Mouse (Mus musculus) cerebellum, adult 18-20 months (tissue): ENCODE measurements at regions not wholly inside any gene's neighbourhood (a gene's known extent, or its start where the extent isn't known, plus 50 kb on each side); places are given as distances from the start of the nearest gene placed in this dataset.

Experiments
- DNase-seq, 2 experiments: peaks; one replicate each; pipeline ENCODE4 v3.0.0; 2021

- DNase-seq: no peak
These were observed 278.5 kb upstream of the Sash1 start for GRCm38 (mm10) chr10:9164333-9164732.

DNA sequence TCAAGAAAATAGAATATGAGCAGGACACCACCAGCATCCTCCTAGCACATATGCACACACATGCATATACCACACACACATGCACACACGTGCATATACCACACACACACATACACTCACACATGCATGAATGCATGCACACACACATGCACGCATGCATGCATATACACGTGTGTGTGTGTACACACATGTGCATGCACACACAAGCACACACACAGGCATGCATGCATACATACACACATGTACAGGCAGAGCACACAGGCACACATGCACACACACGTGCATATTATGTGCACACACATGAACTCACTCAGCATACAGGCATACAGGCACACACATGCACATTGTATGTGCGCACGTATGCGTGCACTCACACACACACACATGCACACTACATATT, 275.7 kb upstream of the Sash1 start:
- no peak for DNase-seq

GRCm38 (mm10) chr10:9157299-9158215, 271.7 kb upstream of the Sash1 start:
- no peak for DNase-seq

- DNase-seq: no peak
These were observed 250.2 kb upstream of the Sash1 start for GRCm38 (mm10) chr10:9136099-9136498.

GRCm38 (mm10) chr10:9134293-9135021, 248.6 kb upstream of the Sash1 start:
- DNase-seq: no peak

DNA sequence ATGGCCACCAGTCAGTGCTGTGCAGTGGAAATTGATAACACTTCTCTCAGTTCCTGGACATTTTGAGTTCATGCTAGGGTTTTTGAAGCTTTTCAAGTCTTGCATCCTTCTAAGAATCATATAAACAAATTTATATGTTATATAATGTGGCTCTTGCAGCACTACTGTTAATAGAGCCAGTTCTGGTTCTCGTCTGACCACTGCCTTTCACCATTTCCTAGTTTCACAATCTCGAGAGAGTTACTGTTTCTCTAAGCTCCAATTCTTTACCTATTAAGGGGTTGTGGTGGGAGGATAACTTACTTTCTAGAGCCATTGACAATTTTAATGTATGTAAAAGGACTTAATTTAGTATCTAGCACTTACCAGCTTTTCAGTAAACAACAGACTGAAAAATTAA, 244.2 kb upstream of the Sash1 start:
- no peak for DNase-seq

DNA sequence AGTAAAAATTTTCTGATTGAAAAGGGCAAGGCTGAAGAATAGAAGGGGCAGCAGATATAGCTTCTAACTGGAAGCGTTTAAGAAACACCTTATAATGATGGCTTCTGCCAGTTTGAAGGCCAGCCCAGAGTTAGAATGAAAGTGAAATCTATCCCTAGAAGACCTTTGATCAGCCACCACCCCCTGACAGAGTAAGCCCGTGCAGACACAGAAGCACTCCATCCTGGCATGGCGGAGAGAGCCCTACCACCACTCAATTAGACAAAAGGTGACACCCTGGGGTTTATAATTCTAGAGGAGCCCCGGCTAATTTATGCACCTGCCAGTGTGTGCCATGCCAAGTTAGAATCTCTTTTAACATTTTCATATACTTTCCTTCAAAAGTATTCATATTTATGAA, 233.4 kb upstream of the Sash1 start:
- no peak for DNase-seq

- DNase-seq: peak in 1 of 2 experiments; percentile 5
These were observed 232.0 kb upstream of the Sash1 start for GRCm38 (mm10) chr10:9117648-9118551.

DNA sequence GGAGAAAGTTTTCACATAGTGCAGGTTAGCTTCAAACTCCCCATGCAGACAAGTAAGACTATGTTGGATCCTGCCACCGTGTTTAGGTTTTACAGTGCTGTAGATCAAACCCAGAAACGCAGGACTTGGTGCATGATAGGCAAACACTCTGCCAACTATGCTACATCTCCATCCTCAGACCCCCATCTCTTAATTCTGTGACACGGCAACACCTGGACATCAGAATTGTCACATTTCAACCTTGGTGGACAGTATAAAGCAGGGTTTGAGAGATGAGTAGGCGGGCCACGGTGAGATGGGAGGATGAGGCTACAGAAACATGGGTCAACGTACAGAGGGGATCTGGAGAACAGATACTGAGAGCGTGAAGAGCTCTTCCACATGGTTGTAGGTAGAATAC, 231.3 kb upstream of the Sash1 start:
- no peak for DNase-seq

GRCm38 (mm10) chr10:9113706-9114105, 227.8 kb upstream of the Sash1 start:
- no peak for DNase-seq

DNA sequence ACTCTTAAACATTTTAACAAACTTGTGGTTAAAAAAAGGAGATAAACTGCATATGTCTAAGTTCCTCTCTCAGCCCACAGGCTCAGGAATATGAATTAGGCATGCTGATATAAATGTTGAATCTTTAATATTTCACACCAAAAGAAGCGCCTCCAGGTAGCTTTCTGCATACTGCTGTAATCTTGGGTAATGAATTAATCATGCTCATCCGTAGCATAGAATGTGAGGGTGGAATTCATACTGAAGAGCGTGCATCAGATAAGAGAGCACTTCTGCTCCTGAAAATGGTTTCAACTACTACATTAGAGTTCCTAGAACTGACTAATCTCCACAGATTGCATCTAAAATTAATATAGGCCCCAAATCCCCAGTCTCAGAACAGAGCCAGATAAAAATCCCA, 225.2 kb upstream of the Sash1 start:
- DNase-seq: no peak

GRCm38 (mm10) chr10:9096207-9096606, 210.3 kb upstream of the Sash1 start:
- DNase-seq: no peak

GRCm38 (mm10) chr10:9095163-9095562, 209.3 kb upstream of the Sash1 start:
- DNase-seq: no peak

- DNase-seq: peak; percentile 36 to 39
These were observed 206.5 kb upstream of the Sash1 start for GRCm38 (mm10) chr10:9092237-9092885.

- no peak for DNase-seq
These were observed 205.1 kb upstream of the Sash1 start for GRCm38 (mm10) chr10:9090961-9091360.

- DNase-seq: no peak
These were observed 202.0 kb upstream of the Sash1 start for GRCm38 (mm10) chr10:9087871-9088270.

GRCm38 (mm10) chr10:9087171-9087570, 201.3 kb upstream of the Sash1 start:
- no peak for DNase-seq

DNA sequence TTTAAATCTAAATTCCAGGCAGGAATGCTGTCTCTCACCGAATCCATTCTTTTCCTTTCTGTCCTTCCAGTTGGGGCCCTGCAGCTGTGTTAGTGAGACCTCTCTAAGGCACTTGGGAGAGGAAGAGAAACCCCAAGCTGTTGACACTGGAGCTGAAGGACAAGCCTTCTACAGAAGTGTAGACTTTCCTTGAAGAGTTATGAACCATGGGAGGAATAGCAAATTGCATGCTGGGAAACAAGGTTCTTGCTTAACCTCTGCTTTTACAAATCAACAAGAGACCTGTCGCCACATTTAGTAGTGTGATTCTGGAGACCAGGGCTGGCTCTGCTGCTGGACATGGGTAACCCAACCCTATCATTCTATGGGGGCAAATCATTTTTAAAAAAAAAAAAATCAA, 200.8 kb upstream of the Sash1 start:
- no peak for DNase-seq

DNA sequence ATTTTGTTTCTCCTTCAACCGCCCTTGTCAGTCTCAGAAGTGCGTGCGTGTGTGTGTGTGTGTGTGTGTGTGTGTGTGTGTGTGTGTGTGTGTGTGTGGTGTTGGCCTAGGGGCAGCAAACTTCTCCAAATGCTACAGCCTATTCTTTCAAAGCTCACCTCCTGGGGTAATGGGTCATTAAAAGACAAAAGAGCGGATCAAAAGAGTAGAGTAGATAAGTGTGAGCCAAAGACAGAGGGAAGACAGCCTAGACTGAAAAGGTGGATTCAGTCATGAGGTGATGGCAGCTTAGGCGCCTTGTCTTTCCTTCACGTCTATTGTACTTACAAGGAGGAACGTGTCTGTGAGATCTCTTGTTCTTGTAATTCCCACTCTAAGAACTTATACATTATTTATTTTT, 199.6 kb upstream of the Sash1 start:
- no peak for DNase-seq

DNA sequence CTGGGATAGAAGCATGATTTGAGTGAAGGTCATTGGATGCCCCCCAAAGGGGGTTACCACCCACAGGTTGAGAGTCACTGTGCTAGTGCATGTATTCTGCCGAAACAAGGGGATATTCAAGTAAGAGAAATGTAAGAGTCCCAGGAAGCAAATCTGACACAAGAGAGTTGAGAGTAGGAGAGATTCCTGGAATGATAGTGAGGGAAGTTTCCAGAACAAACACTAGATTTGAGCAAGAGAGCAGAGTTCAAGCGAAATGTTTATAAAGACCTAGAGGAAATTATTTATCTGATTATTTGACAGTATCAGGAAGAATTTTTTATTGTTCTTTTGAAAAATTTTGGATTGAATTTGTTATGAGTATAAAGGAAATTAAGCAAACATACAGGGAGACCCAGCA, 189.0 kb upstream of the Sash1 start:
- no peak for DNase-seq

DNA sequence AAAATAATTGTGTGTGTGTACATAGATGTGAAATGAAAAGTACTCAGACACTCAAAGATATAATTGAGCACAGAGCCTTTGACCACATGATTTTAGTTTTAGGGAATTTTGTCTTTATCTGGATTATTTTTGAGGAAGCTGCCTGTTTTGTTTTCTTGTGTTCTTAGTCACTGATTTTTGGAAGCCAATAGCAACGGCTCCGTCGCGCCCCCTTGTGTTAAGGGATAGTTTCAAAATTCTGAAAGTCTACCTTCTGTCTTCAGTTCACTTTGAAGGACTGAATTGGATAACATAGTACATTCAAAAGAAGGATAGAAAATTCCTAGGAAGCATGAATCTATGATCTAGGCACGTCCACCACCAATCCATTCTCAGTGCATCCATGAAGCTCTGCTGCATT, 185.8 kb upstream of the Sash1 start:
- DNase-seq: peak; percentile 6 to 26

GRCm38 (mm10) chr10:9069608-9070190, 183.8 kb upstream of the Sash1 start:
- DNase-seq: no peak
